Mouse (Mus musculus): ENCODE measurements at regions not wholly inside any gene's neighbourhood (a gene's known extent, or its start where the extent isn't known, plus 50 kb on each side); places are given as distances from the start of the nearest gene placed in this dataset.

- ATAC-seq: no peak
- Histone ChIP-seq H3K4me1 (ENCODE audit: control insufficient read depth, insufficient read depth, low read depth, low read length) (no peaks in the 10 kb centered on the region), H3K9me3 (ENCODE audit: control insufficient read depth, low read length) (no peaks in the 10 kb centered on the region), H3K9ac (ENCODE audit: low read depth, low read length) (no peak overlapping the region), H3K36me3 (ENCODE audit: control insufficient read depth, insufficient read depth, low read length) (no peaks in the 10 kb centered on the region), H3K27ac (ENCODE audit: low read depth, low read length) (no peak overlapping the region), H3K4me2 (ENCODE audit: low read length) (no peak overlapping the region), H3K27me3 (replicated peaks; ENCODE audit: control insufficient read depth, insufficient read depth, low read length) (no peaks in the 10 kb centered on the region), H3K4me3 (ENCODE audit: low read length) (no peak overlapping the region)
- 60% methylated on average over 4 of the region's 4 CpGs for WGBS
Observed at GRCm38 (mm10) chr12:16261465-16261864, 349.3 kb downstream of the Lpin1 start.

GRCm38 (mm10) chr12:16260981-16261380, 349.8 kb downstream of the Lpin1 start:
- ATAC-seq: peak; percentile 83
- Histone ChIP-seq H3K9ac (ENCODE audit: low read depth, low read length) (no peak overlapping the region), H3K27me3 (replicated peaks; ENCODE audit: control insufficient read depth, insufficient read depth, low read length) (no peaks in the 10 kb centered on the region), H3K27ac (ENCODE audit: low read depth, low read length) (no peak overlapping the region), H3K4me3 (ENCODE audit: low read length) (no peak overlapping the region), H3K4me1 (ENCODE audit: control insufficient read depth, insufficient read depth, low read depth, low read length) (no peaks in the 10 kb centered on the region), H3K36me3 (ENCODE audit: control insufficient read depth, insufficient read depth, low read length) (no peaks in the 10 kb centered on the region), H3K9me3 (ENCODE audit: control insufficient read depth, low read length) (no peaks in the 10 kb centered on the region), H3K4me2 (ENCODE audit: low read length) (no peak overlapping the region)
- WGBS: 58% methylated on average over 8 of the region's 8 CpGs

DNA sequence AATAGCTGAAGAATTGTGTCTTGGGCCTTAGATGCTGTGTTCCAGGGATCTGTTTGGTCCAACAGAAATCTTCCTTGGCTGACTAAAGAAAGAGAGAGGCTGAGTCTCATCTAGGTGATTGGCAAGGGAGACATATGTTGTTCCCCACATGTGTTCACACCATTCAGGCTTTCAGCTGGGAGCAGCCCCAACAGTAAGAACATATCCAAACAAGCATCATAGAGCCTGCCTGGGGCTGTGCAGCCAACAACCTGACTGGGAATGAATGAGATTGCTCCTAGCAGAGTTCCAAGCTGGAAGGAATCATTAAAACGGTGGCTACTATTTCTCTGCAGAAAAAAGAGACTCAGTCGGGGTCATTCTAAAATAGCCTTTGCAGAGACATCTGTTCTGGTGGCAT, 350.3 kb downstream of the Lpin1 start:
- H3K27me3 ChIP-seq (replicated peaks; ENCODE audit: control insufficient read depth, insufficient read depth, low read length): no peaks in the 10 kb centered on the region
- 66% methylated on average over 2 of the region's 2 CpGs for WGBS
- no peak overlapping the region for H3K27ac ChIP-seq (ENCODE audit: low read depth, low read length)

GRCm38 (mm10) chr12:16250621-16251020, 360.1 kb downstream of the Lpin1 start:
- Histone ChIP-seq H3K9ac (ENCODE audit: low read depth, low read length) (no peak overlapping the region), H3K4me1 (ENCODE audit: control insufficient read depth, insufficient read depth, low read depth, low read length) (no peaks in the 10 kb centered on the region), H3K36me3 (ENCODE audit: control insufficient read depth, insufficient read depth, low read length) (no peaks in the 10 kb centered on the region), H3K4me2 (ENCODE audit: low read length) (no peak overlapping the region), H3K27ac (ENCODE audit: low read depth, low read length) (no peak overlapping the region), H3K9me3 (ENCODE audit: control insufficient read depth, low read length) (no peaks in the 10 kb centered on the region), H3K4me3 (ENCODE audit: low read length) (no peak overlapping the region), H3K27me3 (replicated peaks; ENCODE audit: control insufficient read depth, insufficient read depth, low read length) (no peaks in the 10 kb centered on the region)
- 92% methylated on average over 1 of the region's 1 CpGs for WGBS
- ATAC-seq: no peak

More for the DNA sequence above, 350.3 kb downstream of the Lpin1 start:
- no peaks in the 10 kb centered on the region for H3K4me1 ChIP-seq (ENCODE audit: control insufficient read depth, insufficient read depth, low read depth, low read length)
- H3K4me2 ChIP-seq (ENCODE audit: low read length): no peak overlapping the region
- no peak overlapping the region for H3K4me3 ChIP-seq (ENCODE audit: low read length)
- H3K9ac ChIP-seq (ENCODE audit: low read depth, low read length): no peak overlapping the region
- H3K36me3 ChIP-seq (ENCODE audit: control insufficient read depth, insufficient read depth, low read length): no peaks in the 10 kb centered on the region
- peak; percentile 60 for ATAC-seq
- H3K9me3 ChIP-seq (ENCODE audit: control insufficient read depth, low read length): no peaks in the 10 kb centered on the region

DNA sequence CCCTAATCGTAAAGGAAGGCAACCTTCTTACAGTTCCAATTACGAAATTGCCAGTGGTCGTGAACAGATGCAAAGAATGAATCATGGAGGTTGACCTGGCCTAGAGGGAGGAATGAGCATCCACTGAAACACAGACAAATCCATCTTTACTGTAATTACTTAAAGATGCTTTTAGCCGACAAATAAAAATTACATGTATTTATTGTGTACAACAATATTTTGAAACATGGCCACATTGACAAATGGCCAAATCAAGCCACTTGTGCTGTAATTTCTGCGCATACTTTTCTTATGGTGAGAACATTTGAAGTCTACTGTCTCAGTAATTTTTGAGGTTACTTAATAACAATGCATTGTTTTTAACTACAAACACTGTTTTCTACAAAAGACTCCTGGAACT, 360.7 kb downstream of the Lpin1 start:
- Histone ChIP-seq H3K36me3 (ENCODE audit: control insufficient read depth, insufficient read depth, low read length) (no peaks in the 10 kb centered on the region), H3K27me3 (replicated peaks; ENCODE audit: control insufficient read depth, insufficient read depth, low read length) (no peaks in the 10 kb centered on the region), H3K27ac (ENCODE audit: low read depth, low read length) (no peak overlapping the region), H3K4me1 (ENCODE audit: control insufficient read depth, insufficient read depth, low read depth, low read length) (no peaks in the 10 kb centered on the region), H3K4me2 (ENCODE audit: low read length) (no peak overlapping the region), H3K4me3 (ENCODE audit: low read length) (no peak overlapping the region), H3K9me3 (ENCODE audit: control insufficient read depth, low read length) (no peaks in the 10 kb centered on the region), H3K9ac (ENCODE audit: low read depth, low read length) (no peak overlapping the region)
- WGBS: 93% methylated on average over 5 of the region's 5 CpGs
- no peak for ATAC-seq

- ATAC-seq: no peak
- H3K4me2 ChIP-seq (ENCODE audit: low read length): no peak overlapping the region
- no peak overlapping the region for H3K9ac ChIP-seq (ENCODE audit: low read depth, low read length)
- no peaks in the 10 kb centered on the region for H3K4me1 ChIP-seq (ENCODE audit: control insufficient read depth, insufficient read depth, low read depth, low read length)
- no peaks in the 10 kb centered on the region for H3K9me3 ChIP-seq (ENCODE audit: control insufficient read depth, low read length)
- WGBS: 77% methylated on average over 5 of the region's 5 CpGs
- H3K36me3 ChIP-seq (ENCODE audit: control insufficient read depth, insufficient read depth, low read length): no peaks in the 10 kb centered on the region
- no peak overlapping the region for H3K27ac ChIP-seq (ENCODE audit: low read depth, low read length)
- H3K4me3 ChIP-seq (ENCODE audit: low read length): no peak overlapping the region
- no peaks in the 10 kb centered on the region for H3K27me3 ChIP-seq (replicated peaks; ENCODE audit: control insufficient read depth, insufficient read depth, low read length)
Observed at GRCm38 (mm10) chr12:16239792-16240191, 371.0 kb downstream of the Lpin1 start.

DNA sequence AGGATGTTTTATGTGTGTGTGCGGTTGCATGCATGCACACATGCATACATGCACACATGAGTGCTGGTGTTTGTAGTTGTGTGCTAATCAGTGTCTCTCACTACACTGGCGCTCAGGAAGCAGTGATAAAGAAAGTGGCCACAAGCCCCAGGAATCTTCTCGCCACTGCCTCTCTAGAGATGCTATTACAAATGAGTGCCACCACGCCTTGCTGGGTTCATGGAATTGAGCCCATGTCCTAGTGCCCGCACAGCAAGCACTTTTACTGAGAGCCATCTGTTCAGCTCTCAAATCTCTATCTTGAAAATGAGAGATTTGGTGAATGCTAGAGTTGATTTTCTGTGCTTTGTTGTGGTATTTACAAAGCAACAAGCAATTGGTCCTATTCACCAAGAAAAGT, 373.3 kb downstream of the Lpin1 start:
- Histone ChIP-seq H3K4me1 (ENCODE audit: control insufficient read depth, insufficient read depth, low read depth, low read length) (no peaks in the 10 kb centered on the region), H3K27ac (ENCODE audit: low read depth, low read length) (no peak overlapping the region), H3K9me3 (ENCODE audit: control insufficient read depth, low read length) (no peaks in the 10 kb centered on the region), H3K36me3 (ENCODE audit: control insufficient read depth, insufficient read depth, low read length) (no peaks in the 10 kb centered on the region), H3K4me3 (ENCODE audit: low read length) (no peak overlapping the region), H3K9ac (ENCODE audit: low read depth, low read length) (no peak overlapping the region), H3K27me3 (replicated peaks; ENCODE audit: control insufficient read depth, insufficient read depth, low read length) (no peaks in the 10 kb centered on the region), H3K4me2 (ENCODE audit: low read length) (no peak overlapping the region)
- no peak for ATAC-seq
- 81% methylated on average over 5 of the region's 5 CpGs for WGBS

GRCm38 (mm10) chr12:16233559-16233958, 377.2 kb downstream of the Lpin1 start:
- no peaks in the 10 kb centered on the region for H3K9me3 ChIP-seq (ENCODE audit: control insufficient read depth, low read length)

DNA sequence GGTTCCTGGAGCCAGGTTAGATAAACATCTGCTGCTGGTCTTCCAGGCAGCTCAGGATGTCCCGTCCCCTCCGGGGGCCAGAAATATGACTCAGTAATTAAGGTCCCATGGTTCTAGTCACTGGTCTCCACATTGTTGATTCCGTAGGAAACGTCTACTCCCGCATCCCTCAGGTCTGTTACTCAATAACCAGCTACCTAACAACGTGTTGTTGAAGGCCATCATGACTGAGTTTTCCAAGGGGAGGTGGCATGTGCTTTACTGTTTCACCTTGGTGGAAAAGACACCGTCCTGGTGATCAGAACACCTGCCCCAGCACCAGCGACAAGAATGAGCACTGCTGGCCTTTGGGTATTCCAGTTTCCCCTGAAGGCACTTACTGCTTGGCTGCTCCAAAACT, 377.9 kb downstream of the Lpin1 start:
- ATAC-seq: no peak
- Histone ChIP-seq H3K9ac (ENCODE audit: low read depth, low read length) (no peak overlapping the region), H3K4me3 (ENCODE audit: low read length) (no peak overlapping the region), H3K36me3 (ENCODE audit: control insufficient read depth, insufficient read depth, low read length) (no peaks in the 10 kb centered on the region), H3K9me3 (ENCODE audit: control insufficient read depth, low read length) (no peaks in the 10 kb centered on the region), H3K27ac (ENCODE audit: low read depth, low read length) (no peak overlapping the region), H3K27me3 (replicated peaks; ENCODE audit: control insufficient read depth, insufficient read depth, low read length) (no peaks in the 10 kb centered on the region), H3K4me2 (ENCODE audit: low read length) (no peak overlapping the region), H3K4me1 (ENCODE audit: control insufficient read depth, insufficient read depth, low read depth, low read length) (no peaks in the 10 kb centered on the region; the same call in 1 of the 2 replicates)
- 91% methylated on average over 8 of the region's 8 CpGs for WGBS

More at GRCm38 (mm10) chr12:16233559-16233958, 377.2 kb downstream of the Lpin1 start:
- 91% methylated on average over 3 of the region's 3 CpGs for WGBS
- Histone ChIP-seq H3K4me3 (ENCODE audit: low read length) (no peak overlapping the region), H3K27me3 (replicated peaks; ENCODE audit: control insufficient read depth, insufficient read depth, low read length) (no peaks in the 10 kb centered on the region), H3K4me2 (ENCODE audit: low read length) (no peak overlapping the region), H3K27ac (ENCODE audit: low read depth, low read length) (no peak overlapping the region), H3K9ac (ENCODE audit: low read depth, low read length) (no peak overlapping the region), H3K36me3 (ENCODE audit: control insufficient read depth, insufficient read depth, low read length) (no peaks in the 10 kb centered on the region), H3K4me1 (ENCODE audit: control insufficient read depth, insufficient read depth, low read depth, low read length) (no peaks in the 10 kb centered on the region; the same call in 1 of the 2 replicates)
- ATAC-seq: no peak

DNA sequence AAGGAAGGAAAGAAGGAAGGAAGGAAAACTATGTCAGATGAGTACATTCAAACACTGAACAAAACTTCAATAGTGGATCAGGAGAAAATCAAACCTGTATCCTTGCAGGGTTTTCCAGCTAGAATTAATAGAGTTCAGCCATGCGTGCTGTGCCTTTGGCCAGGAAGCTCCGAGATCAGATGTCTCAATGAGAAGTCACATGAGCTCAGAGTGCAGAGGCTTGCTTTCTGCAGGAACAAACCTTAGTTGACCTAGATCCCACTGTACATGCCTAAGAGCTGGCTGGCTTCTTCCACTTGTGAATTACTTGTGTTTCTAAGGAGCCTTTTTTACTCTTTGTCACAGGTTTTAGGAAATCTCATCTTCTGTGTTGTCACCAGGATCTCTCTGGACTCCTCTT, 378.7 kb downstream of the Lpin1 start:
- no peaks in the 10 kb centered on the region for H3K27me3 ChIP-seq (replicated peaks; ENCODE audit: control insufficient read depth, insufficient read depth, low read length)
- 50% methylated on average over 2 of the region's 2 CpGs for WGBS
- no peak for ATAC-seq

More for the DNA sequence above, 378.7 kb downstream of the Lpin1 start:
- Histone ChIP-seq H3K9ac (ENCODE audit: low read depth, low read length) (no peak overlapping the region), H3K36me3 (ENCODE audit: control insufficient read depth, insufficient read depth, low read length) (no peaks in the 10 kb centered on the region), H3K4me2 (ENCODE audit: low read length) (no peak overlapping the region), H3K27ac (ENCODE audit: low read depth, low read length) (no peak overlapping the region), H3K4me1 (ENCODE audit: control insufficient read depth, insufficient read depth, low read depth, low read length) (no peaks in the 10 kb centered on the region; the same call in 1 of the 2 replicates), H3K9me3 (ENCODE audit: control insufficient read depth, low read length) (no peaks in the 10 kb centered on the region), H3K4me3 (ENCODE audit: low read length) (no peak overlapping the region)

Data from hindbrain, embryonic 16.5 days (tissue).